Mouse (Mus musculus): ENCODE measurements around the gene Adgrg3. TPM values are rescaled to one million over a fixed set of nuclear protein-coding genes. Genes with fewer than 3 reads are reported as not detected.
"Not testable (repeated sequence)": the region's sequence is repeated elsewhere in the genome, so short reads cannot be mapped to it uniquely, and the experiment has no call there.

The Adgrg3 gene
- polyA plus RNA-seq, 1 experiment from 2014 or later = 3.1 TPM

GRCm38 (mm10) chr8:95025421-95025820 lies 7.9 kb downstream of the Adgrg3 start:
- H3K27ac ChIP-seq (replicated peaks) = no peak overlapping the region

GRCm38 (mm10) chr8:95028391-95028790 lies 10.9 kb downstream of the Adgrg3 start:
- ATAC-seq (ENCODE audit: extremely low read depth, insufficient number of reproducible peaks, low FRiP score, low TSS enrichment); H3K4me3 ChIP-seq; H3K4me2 ChIP-seq; H3K36me3 ChIP-seq; H3K9me3 ChIP-seq; H3K27me3 ChIP-seq (replicated peaks); H3K4me1 ChIP-seq; H3K27ac ChIP-seq (replicated peaks); H3K9ac ChIP-seq: not testable (repeated sequence)
- 49% methylated on average over 7 of the region's 7 CpGs for WGBS

More at GRCm38 (mm10) chr8:95025421-95025820, 7.9 kb downstream of the Adgrg3 start:
- Histone ChIP-seq H3K36me3 (no peaks in the 10 kb centered on the region), H3K4me3 (no peak overlapping the region), H3K4me2 (no peak overlapping the region), H3K9ac (no peak overlapping the region), H3K4me1 (no peaks in the 10 kb centered on the region), H3K27me3 (replicated peaks) (no peaks in the 10 kb centered on the region), H3K9me3 (peaks cover 6% of the 10 kb centered on the region; the same call in 1 of the 2 replicates)
- ATAC-seq (ENCODE audit: extremely low read depth, insufficient number of reproducible peaks, low FRiP score, low TSS enrichment) = no peak
- WGBS = 65% methylated on average over 2 of the region's 2 CpGs

DNA sequence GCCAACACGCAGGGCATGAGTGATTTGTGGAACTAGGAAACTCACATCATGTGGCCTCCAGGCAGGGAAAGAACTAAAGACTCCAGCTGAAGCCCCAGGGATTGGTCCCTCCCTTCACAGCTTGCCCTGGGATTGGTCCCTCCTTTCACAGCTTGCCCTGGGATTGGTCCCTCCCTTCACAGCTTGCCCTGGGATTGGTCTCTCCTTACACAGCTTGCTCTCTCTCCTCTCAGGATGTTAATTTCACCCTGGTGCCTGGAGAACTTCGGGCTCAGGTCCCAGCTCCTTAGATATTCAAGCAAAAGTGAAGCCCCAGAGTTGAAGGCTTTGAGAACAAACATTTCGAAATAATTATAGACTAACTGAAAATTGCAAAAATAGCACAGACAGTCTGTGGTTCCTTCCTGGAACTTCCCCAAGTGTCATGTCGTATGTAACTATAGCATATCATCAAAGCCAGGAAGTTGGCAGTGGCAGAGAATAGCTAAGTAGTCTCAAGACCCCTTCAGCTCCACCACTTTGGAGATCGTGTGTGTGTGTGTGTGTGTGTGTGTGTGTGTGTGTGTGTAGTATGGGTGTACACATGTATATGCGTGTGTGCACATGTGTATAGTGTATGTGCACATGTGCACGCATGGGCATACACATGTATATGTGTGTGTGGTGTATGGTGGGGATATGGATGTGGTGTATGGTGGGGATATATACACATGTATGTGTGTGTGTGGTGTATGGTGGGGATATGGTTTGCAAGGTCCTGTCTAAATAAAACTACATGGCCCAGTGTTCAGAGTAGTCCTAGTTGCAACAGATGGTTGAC lies 19.8 kb downstream of the Adgrg3 start:
- 54% methylated on average over 7 of the region's 7 CpGs for WGBS
- H3K27ac ChIP-seq (replicated peaks) = no peak overlapping the region
- ATAC-seq (ENCODE audit: extremely low read depth, insufficient number of reproducible peaks, low FRiP score, low TSS enrichment) = peak; percentile 38; the same call in 1 of the 2 replicates
- no peaks in the 10 kb centered on the region for H3K9me3 ChIP-seq
- no peak overlapping the region for H3K9ac ChIP-seq
- H3K4me1 ChIP-seq = no peaks in the 10 kb centered on the region
- H3K4me2 ChIP-seq = no peak overlapping the region
- no peaks in the 10 kb centered on the region for H3K36me3 ChIP-seq
- H3K27me3 ChIP-seq (replicated peaks) = no peaks in the 10 kb centered on the region; the same call in 1 of the 2 replicates
- H3K4me3 ChIP-seq = no peak overlapping the region

DNA sequence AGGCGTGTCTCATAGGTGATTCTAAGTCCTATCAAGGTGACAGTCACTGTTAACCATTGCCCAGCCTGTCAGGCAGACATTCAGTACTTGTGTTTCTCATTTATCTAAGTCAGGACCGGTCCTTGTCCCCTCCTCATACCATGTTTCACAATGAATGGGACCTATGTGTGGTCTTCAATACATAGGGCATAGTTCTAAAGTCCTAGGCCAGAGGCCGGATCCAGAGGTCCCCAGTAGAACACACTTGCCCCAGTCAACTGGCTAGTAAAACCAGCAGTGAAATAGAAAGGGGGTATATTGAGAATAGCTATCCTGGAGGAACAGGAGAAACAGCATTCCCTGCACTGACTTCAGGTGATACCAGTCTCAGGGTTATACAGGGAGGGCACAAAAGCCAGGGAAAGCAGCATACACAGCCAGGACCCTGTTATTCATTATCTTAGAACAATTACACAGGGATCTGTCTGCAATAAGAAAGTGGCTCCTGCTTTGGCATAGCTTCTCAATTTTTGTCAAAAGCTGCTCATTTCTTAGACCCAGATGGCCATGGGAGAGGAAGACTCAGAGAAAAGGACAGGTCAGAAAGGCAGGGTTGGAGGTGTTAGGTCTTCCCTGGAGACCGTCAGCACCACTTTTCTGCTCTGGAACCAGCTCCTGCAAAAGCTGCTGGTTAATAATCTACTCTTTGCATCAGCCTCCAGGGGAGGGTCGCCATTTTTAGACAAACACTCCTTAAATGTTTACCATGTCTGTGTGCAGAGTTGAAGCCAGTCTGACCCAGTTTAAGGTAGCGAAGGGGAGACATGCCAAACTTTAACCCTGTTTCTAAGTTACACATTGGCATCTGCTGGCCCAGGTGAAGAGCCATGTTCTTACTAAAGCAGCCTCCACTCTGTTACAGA lies 24.6 kb downstream of the Adgrg3 start:
- no peaks in the 10 kb centered on the region; the same call in 1 of the 2 replicates for H3K27me3 ChIP-seq (replicated peaks)
- no peaks in the 10 kb centered on the region for H3K4me1 ChIP-seq
- no peak overlapping the region for H3K4me3 ChIP-seq
- ATAC-seq (ENCODE audit: extremely low read depth, insufficient number of reproducible peaks, low FRiP score, low TSS enrichment) = no peak
- no peaks in the 10 kb centered on the region for H3K36me3 ChIP-seq
- WGBS = 61% methylated on average over 6 of the region's 6 CpGs
- H3K4me2 ChIP-seq = no peak overlapping the region
- no peak overlapping the region for H3K27ac ChIP-seq (replicated peaks)
- no peaks in the 10 kb centered on the region for H3K9me3 ChIP-seq
- no peak overlapping the region for H3K9ac ChIP-seq

GRCm38 (mm10) chr8:95044811-95045210 lies 27.3 kb downstream of the Adgrg3 start:
- H3K27me3 ChIP-seq (replicated peaks) = no peaks in the 10 kb centered on the region; the same call in none of the 2 replicates
- WGBS = 60% methylated on average over 4 of the region's 4 CpGs
- H3K4me2 ChIP-seq = no peak overlapping the region
- no peak for ATAC-seq (ENCODE audit: extremely low read depth, insufficient number of reproducible peaks, low FRiP score, low TSS enrichment)
- H3K9me3 ChIP-seq = no peaks in the 10 kb centered on the region
- H3K36me3 ChIP-seq = no peaks in the 10 kb centered on the region
- H3K4me1 ChIP-seq = no peaks in the 10 kb centered on the region
- H3K4me3 ChIP-seq = no peak overlapping the region
- H3K27ac ChIP-seq (replicated peaks) = no peak overlapping the region
- H3K9ac ChIP-seq = no peak overlapping the region

DNA sequence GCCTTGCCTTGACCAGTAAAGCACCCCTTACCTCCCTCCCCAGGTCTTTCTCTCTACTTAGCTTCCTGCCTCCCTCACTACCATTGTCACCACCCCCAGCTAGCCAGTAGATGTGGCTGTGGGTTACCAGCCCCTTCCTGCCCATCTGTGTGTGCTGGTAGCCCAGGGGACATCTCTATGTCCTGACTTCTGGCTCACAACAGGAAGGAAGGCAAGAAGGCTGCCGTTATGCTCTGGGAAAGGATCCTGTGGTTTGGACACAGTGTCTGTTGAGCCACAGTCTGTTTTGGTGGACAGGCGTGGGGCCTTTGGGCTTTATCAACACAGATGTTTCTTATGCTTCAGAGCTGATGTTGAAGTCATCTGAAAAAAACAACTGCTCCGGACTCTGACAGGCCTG lies 29.5 kb downstream of the Adgrg3 start:
- ATAC-seq (ENCODE audit: extremely low read depth, insufficient number of reproducible peaks, low FRiP score, low TSS enrichment) = no peak

GRCm38 (mm10) chr8:95047884-95048680 lies 30.6 kb downstream of the Adgrg3 start:
- 63% methylated on average over 6 of the region's 6 CpGs for WGBS
- Histone ChIP-seq H3K4me3 (no peak overlapping the region), H3K27me3 (replicated peaks) (no peaks in the 10 kb centered on the region; the same call in 1 of the 2 replicates), H3K4me1 (no peaks in the 10 kb centered on the region), H3K9ac (no peak overlapping the region), H3K9me3 (no peaks in the 10 kb centered on the region), H3K36me3 (no peaks in the 10 kb centered on the region), H3K27ac (replicated peaks) (no peak overlapping the region), H3K4me2 (no peak overlapping the region)
- ATAC-seq (ENCODE audit: extremely low read depth, insufficient number of reproducible peaks, low FRiP score, low TSS enrichment) = no peak

More for the DNA sequence above, 29.5 kb downstream of the Adgrg3 start:
- Histone ChIP-seq H3K27ac (replicated peaks) (no peak overlapping the region), H3K9me3 (no peaks in the 10 kb centered on the region), H3K4me3 (no peak overlapping the region), H3K4me2 (no peak overlapping the region), H3K27me3 (replicated peaks) (no peaks in the 10 kb centered on the region; the same call in none of the 2 replicates), H3K36me3 (no peaks in the 10 kb centered on the region), H3K4me1 (no peaks in the 10 kb centered on the region), H3K9ac (no peak overlapping the region)
- 61% methylated on average over 3 of the region's 3 CpGs for WGBS

DNA sequence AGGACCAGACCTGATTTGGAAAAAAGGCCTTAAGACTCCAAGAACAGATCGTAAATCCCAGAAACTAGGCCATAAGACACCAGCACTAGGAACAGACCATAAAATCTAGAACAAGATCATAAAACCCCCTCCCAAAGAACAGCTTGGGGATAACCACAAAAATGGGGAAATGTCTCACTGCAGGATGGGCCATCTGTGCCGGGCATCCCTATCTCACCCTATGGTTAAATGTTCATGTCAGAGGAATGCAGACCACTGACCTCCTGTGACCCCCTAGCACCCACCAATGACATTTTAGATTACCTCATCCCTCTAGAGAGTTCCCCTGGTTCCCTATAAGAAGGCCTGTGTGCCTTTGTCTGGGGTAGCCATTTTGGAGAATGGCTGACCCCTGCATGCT lies 32.1 kb downstream of the Adgrg3 start:
- Histone ChIP-seq H3K9ac (no peak overlapping the region), H3K9me3 (no peaks in the 10 kb centered on the region), H3K27me3 (replicated peaks) (no peaks in the 10 kb centered on the region; the same call in 1 of the 2 replicates), H3K4me3 (no peak overlapping the region), H3K27ac (replicated peaks) (no peak overlapping the region), H3K36me3 (no peaks in the 10 kb centered on the region), H3K4me1 (no peaks in the 10 kb centered on the region), H3K4me2 (no peak overlapping the region)
- ATAC-seq (ENCODE audit: extremely low read depth, insufficient number of reproducible peaks, low FRiP score, low TSS enrichment) = no peak
- WGBS = 59% methylated on average over 2 of the region's 2 CpGs

GRCm38 (mm10) chr8:95054438-95054837 lies 36.9 kb downstream of the Adgrg3 start:
- Histone ChIP-seq H3K27ac (replicated peaks) (no peak overlapping the region), H3K4me1 (peaks cover 5% of the 10 kb centered on the region), H3K27me3 (replicated peaks) (no peaks in the 10 kb centered on the region), H3K9ac (no peak overlapping the region), H3K36me3 (no peaks in the 10 kb centered on the region), H3K4me2 (no peak overlapping the region), H3K4me3 (no peak overlapping the region), H3K9me3 (no peaks in the 10 kb centered on the region)
- WGBS = 47% methylated on average over 6 of the region's 6 CpGs
- ATAC-seq (ENCODE audit: extremely low read depth, insufficient number of reproducible peaks, low FRiP score, low TSS enrichment) = no peak

GRCm38 (mm10) chr8:95054927-95055510 lies 37.5 kb downstream of the Adgrg3 start, which contains the start of gene Drc7:
Gene Drc7 (plus strand): TSS chr8:95055103.
- H3K4me2 ChIP-seq = no peak within 1 kb of the TSS
- H3K4me1 ChIP-seq = peaks cover 9% of the 10 kb centered on the region
- no peaks in the 10 kb centered on the region for H3K9me3 ChIP-seq
- no peak within 1 kb of the TSS for H3K9ac ChIP-seq
- no peaks in the 10 kb centered on the region for H3K36me3 ChIP-seq
- H3K27me3 ChIP-seq (replicated peaks) = no peaks in the 10 kb centered on the region
- ATAC-seq (ENCODE audit: extremely low read depth, insufficient number of reproducible peaks, low FRiP score, low TSS enrichment) = peak; percentile 52; the same call in 1 of the 2 replicates
- H3K4me3 ChIP-seq = no peak within 1 kb of the TSS
- no peak within 1 kb of the TSS for H3K27ac ChIP-seq (replicated peaks)
- 27% methylated on average over 2 of the region's 2 CpGs for WGBS

All from heart, embryonic 13.5 days (tissue).